Mouse (Mus musculus) urinary bladder, postnatal 4 days (tissue): ENCODE measurements at regions not wholly inside any gene's neighbourhood (a gene's known extent, or its start where the extent isn't known, plus 50 kb on each side); places are given as distances from the start of the nearest gene placed in this dataset.

Source experiments
- DNase-seq, 2 experiments: peaks; one replicate each; pipeline ENCODE4 v3.0.0; 2021 to 2022; ENCODE audit warnings: low spot score in 2 of 2

DNA sequence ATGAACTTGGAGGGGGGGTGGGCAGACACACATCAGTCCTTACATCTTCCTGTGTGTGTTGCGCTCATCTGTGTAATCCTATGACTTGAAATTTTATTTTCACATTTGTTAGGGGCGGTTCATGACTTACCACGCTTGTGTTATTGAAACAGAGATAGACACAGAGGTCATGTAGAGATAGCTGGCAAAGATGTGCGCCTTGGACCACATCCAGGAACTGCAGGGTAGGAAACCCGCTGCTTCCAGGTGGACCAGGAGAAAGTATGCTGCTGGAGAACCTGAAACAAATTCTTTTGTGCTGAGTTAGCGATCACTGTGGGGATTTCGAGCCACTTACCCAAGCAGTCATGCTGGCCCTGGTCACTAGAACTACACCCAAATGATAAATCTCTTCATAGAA lies 89.1 kb downstream of the Kcnj2 start:
- DNase-seq, result no peak

DNA sequence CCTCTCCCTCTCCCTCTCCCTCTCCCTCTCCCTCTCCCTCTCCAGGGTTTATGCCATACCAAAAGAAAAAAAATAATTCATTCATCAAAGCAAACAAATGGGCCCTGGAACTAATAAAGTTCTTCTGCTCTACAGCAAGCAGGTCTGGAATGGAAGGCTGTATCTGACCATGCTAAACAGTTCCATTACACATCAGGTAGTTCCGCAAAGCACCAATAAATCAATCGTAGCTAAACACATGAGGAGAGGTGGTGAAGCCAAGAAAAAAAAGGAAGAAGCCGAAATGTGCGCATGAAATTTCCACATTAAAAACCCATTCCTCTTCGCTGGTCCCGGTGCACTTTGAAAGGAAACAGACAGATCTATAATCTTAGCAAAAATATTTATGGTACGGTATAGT lies 89.8 kb downstream of the Kcnj2 start:
- DNase-seq, result no peak

DNA sequence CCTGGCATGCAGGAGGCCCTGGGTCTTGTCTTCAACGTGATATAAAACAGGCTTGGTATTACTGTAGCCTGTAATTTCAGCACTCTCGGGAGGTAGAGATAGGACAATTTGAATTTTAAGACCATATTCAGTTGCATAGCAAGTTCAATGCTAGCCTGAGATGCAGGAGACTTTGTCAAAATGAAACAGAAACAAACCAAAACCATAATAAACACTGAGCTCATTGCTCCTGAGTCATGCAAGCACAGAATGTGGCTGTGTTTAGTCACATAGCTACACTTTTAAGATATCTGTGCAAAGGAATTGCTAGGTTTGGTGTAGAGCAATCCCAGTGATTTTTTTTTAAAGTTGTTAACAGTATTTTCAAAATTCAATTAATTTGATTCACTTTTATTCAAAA lies 93.3 kb downstream of the Kcnj2 start:
- DNase-seq, result no peak

DNA sequence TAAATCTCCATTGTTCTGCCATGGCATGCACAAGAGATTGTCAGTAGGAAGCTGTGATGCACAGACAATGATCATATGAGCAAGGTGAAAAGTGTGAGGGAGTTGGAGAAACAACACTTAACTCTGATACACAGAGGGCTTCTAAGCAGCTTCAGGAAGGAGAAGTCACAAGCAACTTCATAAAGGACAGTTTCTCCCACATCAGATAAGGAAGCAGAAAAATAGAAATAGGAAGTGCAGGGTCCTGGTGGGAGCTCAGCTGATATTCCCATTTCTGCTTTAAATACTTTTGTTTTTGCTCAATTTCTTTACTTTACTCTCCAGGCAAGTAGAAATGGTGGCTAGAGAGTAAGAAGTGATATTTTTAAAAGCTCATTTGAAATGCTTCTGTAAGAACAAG lies 98.9 kb downstream of the Kcnj2 start:
- DNase-seq, result no peak

DNA sequence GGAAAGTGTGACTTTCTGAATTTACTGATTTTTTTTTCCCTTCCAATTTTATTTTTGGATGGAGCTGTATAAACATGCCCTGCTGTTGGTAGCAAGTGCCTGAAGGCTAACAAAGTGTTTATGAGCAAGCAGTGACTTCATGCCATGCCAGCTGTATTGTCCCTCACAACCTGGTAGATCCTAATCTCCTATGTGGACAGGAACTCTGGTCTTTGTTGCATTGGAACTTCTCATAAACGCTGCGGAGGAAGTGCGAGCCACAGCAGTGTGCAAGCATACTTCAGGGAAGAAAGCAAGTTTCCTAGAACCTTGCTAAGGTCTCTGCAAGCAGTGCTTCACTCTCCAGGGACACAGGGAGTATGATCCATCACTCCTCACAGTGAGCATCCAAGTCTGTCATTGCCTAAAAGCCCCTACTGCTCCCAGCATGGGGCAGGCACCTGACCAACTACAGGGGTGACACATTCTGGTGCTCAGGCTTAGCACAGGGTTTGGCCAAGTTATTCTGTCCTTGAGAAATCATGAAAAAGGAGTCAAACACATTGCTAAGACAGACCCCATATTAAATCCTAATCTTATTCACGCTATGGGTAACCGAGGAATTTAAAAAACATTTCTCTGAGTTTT lies 104.3 kb downstream of the Kcnj2 start:
- no peak for DNase-seq

DNA sequence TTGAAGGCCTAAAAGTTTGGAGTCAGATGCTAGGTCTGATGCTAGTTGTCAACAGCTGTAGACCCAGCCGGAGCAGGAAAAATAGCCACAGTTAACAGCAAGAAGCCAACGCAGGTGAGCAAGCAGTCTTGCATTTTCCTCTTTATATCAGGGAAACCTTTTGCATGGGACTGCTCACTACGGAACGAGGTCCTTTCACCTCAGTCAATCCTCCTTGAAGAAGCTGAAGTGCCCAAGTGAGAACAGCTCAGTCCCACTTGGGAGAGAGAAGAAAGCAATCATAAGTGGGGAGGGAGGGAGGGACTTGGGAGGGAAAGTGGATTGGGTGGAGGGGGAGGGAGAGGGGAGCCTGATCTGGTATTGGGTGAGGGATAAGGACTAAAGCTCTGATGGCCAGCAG lies 107.6 kb downstream of the Kcnj2 start:
- no peak for DNase-seq

DNA sequence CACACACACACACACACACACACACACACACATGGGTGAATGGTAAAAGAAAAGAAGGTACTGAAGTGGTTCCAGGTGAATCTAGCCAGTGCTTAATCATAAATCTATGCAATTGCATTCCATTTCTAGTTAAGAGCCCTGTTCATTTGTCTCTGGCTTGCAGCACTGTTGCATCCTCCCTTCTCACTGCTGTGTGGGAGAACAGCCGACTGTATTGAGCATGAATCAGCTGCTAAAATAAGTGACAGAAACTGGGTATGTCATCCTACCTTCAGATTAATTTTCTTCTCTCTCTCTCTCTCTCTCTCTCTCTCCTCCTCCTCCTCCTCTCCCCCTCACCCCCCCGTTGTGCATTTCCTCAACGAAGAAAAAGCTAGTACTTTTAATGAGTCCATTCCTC lies 109.6 kb downstream of the Kcnj2 start:
- DNase-seq, result no peak

DNA sequence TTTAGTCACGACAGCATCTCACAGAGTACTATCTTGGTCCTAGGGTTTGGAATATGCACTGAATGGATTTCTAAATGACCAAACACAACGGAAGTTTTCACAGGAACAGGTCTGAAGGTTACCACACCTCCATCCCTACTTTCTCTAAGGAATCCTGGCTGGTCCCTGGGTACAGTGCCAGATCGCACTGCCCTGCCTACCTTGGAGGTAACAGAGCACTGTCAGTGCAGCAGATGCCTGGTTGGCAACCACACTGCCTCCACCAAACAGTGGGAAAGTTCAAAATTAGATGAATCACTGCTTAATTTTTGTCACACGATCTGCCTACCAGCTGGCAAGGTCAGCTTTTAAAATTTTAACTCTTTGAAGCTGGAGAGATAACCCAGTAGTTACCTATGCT lies 111.6 kb downstream of the Kcnj2 start:
- no peak for DNase-seq

DNA sequence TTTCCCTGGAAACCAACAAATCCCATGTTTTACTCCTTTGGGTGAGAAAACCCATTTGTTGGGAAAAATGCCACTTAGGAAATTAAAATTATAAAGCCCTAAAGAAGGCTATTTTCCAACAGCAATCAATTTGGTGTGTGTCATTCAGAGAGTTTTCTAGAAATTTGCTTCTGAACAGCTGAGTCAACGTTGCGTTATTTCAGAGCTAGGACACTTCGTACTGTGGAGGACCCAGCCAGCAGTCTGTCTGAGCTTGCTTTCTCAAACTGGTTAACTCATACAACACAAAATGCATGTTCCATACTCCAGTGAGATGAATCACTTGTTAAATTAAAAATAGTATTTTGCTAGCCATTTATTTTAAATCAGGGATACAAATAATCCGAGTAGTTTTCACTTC lies 131.5 kb downstream of the Kcnj2 start:
- DNase-seq, result no peak

DNA sequence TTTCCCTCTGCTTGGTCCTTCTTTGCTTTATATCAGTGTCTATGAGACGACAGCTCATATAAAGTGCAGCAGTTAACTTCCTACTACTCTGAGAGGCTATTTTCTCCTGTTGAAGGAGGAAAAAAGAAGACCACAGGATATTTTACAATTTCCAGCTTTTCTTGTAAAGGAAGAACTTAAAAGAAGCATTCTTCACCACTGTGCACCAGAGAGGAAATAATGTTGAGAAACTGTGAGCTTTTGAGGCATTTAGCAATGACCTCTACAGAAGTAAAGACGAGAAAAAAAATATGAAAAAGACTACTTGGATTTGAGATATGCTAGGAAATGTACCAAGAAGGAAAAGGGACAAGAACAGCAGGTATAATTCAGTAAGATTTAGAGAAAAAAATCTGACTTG lies 134.5 kb downstream of the Kcnj2 start:
- no peak for DNase-seq

DNA sequence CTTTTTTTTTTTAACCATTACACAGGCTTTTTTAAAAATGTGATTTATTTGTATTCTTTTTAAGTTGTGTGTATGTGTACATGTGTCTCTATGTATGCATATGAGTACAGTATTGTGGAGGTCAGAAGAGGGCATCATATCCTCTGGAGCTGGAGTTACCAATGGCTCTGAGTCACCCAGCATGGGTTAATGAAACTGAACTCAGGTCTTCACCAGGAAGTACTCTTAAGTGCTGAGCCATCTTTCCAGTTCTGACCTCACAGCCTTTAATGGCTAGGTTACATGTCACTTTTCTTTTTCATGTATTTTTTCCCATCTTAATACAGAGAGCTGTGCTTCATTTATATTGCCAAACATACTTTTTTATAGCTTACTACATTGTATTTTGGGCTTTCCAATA lies 136.8 kb downstream of the Kcnj2 start:
- no peak for DNase-seq

DNA sequence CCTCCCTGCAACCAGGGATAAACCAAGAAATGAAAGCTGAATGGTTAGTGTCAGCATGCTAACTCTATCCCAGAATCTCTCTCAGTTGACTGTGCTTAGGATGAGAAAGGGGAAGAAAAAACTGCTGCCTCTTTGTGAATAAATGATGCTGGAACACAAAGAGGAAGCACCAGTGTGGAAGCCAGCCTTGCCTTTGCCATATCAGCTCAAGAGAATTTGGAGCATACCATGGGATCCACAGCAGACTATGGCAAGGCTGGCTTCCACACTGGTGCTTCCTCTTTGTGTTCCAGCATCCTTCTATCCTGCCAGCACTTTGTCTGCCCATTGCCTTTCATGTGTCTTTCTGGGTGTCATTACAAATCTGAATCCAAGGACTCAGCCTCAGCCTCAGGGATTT lies 144.6 kb downstream of the Kcnj2 start:
- DNase-seq, result no peak

DNA sequence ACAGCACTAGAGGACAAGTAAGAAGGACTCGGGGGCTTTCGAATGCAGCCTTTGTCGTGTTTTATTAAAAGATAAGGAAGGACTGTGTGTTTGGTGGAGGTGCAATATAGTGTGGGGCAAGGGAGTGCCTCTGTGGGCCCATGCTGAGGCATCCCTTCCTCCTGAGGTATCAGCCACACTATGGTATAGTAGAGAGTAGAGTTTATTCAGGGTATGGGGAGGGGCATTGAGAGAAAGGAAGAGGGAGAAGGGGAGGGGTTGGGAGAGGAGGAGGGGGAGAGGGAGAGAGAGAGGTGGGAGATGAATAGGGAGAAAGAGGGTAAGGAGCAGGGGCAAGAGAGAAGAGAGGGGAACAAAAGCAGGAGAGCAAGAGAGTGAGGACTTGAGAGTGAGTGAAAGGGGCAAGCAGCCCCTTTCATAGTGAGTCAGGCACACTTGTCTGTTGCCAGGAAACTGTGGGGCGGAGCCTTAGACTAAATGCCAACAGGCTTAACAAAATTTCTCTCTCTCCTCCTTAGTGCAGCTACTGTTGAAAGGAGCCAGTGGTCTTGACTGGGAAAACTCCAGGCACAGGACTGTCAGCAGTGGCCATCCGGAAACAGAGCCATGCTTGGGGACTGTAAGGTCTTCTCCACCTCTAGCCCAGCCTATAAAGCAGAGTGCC lies 146.2 kb downstream of the Kcnj2 start:
- no peak for DNase-seq

DNA sequence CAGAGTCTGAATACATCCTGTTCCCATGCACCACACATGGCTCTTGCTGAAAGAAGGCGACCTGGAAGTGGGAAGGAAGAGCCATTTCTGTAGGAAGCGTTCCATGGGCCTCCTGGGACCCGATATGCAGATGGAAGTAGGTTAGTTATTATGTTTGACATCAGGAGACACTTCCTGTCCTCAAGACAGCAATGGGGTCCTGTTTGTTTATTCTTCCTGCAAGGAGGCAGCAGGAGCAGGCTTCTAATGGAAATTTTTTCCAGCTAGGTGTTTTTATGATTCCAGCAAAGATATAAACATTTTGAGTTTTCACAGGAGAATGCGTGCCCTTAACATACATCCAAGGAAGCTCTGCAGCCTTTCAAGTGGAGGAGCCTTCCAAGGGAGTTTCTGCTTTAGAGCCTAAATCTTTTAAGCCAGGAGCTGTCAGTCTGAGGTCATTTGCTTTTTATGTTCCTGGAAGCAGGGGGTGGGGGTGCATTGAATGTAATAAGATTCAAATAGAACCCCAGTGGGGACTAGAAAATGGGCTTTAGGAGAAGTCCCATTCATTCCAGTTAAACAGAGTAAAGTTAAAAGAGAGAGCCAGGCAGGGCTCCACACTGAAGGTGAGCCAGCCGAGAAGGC lies 146.9 kb downstream of the Kcnj2 start:
- no peak for DNase-seq

DNA sequence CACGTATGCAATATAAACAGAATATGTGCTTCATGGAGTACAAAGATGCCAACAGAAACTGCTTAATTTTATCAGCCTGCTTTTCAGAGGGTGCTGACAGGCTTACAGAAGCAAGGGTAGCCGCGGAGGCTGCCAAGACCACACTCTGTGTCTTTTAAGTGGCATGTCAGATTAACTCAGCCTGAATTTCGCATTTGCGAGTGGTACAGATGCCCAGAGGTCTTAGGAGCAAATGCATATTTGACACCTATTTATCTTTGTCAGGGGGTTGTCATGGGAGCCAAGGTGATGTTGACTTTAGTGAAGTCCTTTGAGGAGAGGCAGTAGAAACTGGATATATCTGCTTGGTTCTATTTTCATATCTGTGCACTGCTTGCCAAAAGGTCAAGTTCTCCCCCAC lies 149.0 kb downstream of the Kcnj2 start:
- no peak for DNase-seq

DNA sequence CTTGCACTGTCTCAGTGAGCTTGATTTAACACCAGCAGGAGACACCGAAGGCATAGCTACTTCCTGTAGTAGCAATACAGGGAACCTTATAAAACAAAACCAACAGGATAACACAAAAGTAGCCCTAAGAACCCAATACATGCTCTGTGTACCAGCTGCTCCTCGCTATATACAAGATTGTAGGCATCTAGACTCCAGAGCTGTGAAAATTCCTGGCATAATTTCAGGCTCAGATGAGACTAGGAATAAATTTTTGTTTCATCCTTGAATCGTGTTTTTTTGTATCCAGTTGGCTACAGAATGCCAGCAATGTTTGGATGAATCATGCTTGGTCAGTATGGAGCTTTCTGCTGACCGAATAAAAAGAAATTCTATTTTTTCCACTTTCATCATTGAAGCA lies 157.9 kb downstream of the Kcnj2 start:
- no peak for DNase-seq

DNA sequence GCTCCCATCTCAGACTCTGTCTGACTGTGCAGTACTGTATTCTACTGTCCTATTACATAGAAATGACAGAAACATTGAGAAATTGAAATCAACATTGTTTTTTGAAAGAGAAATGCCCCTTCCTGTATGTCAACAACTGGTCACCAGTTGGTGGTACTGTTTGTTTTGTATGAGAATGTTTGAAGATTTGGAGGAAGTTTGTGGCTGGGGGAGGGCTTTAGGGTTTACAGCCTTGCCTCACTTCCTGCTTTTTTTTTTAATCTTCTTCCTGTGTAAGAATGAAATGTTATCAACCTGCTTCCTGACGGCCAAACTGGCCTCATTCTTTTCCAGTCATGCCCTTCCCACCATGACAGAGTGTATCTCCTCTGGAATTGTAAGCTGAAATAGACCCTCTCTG lies 161.3 kb downstream of the Kcnj2 start:
- no peak for DNase-seq

DNA sequence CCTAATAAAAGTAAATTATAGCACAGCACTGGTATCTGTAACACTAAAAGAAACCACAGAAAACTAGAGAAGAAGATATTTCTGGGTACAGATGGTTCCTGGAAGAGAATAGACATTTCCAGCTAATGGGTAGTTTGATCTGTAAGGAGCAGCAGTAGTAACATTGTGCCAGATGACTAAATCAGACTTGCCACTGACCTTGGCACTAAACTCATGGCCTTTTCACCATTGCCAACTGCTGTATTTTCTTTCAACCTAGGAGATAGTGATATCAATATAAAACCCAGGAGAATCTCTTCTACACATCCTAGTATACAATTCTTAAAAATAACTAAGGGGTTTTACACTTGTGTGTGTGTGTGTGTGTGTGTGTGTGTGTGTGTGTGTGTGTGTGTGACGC lies 170.8 kb downstream of the Kcnj2 start:
- no peak for DNase-seq

DNA sequence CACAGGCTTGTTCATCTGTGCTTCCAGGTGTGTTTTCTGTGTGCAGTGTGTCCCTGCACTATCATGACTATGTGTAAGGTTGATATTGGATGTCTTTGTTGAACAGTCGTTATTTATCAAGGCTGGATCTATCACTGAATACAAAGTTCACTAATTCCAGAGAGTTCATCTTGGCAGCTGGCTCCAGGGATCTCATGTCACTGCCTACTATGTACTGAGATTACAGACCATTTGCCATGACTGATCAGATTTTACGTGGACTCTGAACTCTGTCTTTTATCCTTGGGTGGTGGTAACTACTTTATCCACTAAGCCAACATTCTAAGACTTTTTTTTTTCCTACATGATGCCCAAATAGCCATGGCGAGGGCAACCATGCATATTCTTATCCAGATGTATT lies 173.8 kb downstream of the Kcnj2 start:
- DNase-seq, result no peak

DNA sequence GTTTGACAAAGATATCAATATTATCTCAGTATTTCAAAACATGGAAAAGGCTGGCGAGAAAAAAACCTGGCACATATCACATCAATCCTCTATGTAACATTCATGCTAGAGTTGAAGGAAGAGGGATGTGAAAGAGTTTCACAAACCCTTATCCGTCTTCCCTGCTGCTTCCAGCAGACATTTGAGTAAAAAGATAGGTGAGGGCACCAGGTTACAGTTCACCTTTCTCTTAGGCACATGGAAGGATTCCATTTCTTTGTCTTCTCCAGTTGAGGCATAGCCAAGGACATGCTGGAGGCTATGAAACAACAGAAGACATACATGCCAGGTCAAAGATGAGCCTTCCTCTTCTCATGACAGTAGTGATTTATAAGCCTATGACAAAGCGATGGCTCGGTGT lies 186.3 kb downstream of the Kcnj2 start:
- no peak for DNase-seq

DNA sequence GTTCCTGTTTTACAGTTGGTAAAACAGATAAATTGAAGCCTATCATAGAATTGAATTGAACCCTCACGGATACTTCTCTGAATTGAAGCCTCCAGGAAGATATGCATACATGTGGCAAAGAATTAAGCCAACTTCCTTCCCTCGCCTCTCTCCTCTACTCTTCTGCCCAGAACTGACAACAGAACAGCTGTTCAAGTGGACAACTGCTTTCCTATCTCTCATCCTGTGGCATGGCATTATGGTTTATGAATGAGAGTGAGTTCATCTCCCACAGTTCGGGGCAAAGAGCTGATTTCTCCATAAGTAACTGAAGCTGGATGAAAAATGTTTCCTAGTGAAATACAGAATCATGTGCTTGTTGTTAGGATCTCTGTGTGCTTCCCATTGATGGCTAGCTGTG lies 190.6 kb downstream of the Kcnj2 start:
- no peak for DNase-seq

DNA sequence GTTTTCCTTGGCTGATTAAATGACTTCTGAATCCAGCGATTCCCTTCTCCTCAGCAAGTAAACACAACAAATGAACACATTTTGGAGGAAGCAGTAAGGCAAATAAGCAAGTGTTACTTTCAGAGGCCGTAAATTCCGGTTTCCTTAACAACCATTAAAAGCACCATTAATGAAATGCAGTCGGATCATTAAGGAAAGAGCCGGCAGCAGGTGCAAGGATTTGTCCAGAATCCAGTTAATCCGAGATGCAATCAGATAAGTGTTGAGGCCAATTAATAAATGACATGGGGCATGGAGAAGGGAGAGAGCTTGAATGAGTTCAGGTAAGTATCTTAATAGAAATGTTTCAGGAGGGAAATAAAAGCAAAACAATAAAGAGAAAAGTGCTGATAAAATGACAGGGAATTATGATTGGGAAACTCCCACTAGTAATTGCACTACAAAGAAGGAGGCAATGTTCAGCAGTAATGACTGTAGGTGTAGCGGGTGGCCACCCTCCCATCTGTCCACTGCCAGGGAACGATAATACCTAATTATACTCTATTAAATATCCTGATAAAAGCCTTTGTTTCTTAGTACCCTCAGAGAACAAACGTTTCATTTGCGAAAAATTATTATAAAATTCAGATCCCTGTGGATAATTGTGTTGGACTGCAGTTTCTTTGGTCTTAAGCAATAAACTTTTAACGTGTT lies 194.9 kb downstream of the Kcnj2 start:
- DNase-seq, result no peak

DNA sequence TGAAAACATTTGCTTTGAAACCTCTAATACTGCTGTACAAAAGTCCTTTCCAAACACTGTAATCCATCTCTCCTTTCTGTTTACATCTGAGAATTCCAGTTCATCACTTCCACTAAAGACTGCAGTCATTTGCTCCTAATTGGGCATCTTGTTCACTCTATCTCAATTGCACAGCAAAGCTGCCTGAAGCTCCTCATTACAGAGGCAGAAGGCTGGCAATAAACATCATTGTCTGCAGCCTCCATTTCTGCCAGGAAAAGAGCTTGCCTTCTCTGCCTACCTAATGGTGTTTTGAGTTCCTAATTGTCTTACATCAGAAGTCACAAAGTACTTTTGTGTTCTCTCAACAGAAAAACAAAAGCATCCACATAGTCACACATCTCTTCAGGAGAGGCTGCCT lies 207.7 kb downstream of the Kcnj2 start:
- DNase-seq, result no peak
